Mouse (Mus musculus) CH12.LX (cell line): Measurements from ENCODE around the gene Cebpa. TPM values are rescaled to one million over a fixed set of nuclear protein-coding genes. Genes with fewer than 3 reads are reported as not detected.
A peak's percentile ranks its signal among the peaks of the same experiment; 100 is the strongest.

Experiments used
- DNase-seq: peaks from one replicate; pipeline ENCODE4 v3.0.0-alpha.2; 2013; ENCODE audit errors: extremely low read depth
- H3K27ac ChIP-seq: 2 replicates; pipeline ENCODE4 v1.5.1; 2012; ENCODE audit warnings: low read depth, mild to moderate bottlenecking, control low read depth, moderate library complexity; ENCODE audit not compliant: insufficient read depth
- H3K27me3 ChIP-seq: replicated peaks from 2 replicates; pipeline ENCODE3; 2012; ENCODE audit warnings: inconsistent platforms
- H3K36me3 ChIP-seq, 2 experiments: replicated peaks in 1 of 2; 2 replicates each; pipeline versions ENCODE3 to v1.6.1; 2012; ENCODE audit warnings: inconsistent platforms in 1 of 2, low read length in 1 of 2, mild to moderate bottlenecking in 1 of 2, mixed read lengths in 1 of 2, moderate library complexity in 1 of 2; ENCODE audit not compliant: control insufficient read depth in 1 of 2, insufficient read depth in 1 of 2
- H3K4me1 ChIP-seq, 2 experiments: 2 replicates each; pipeline ENCODE4 v1.6.1; 2012; ENCODE audit warnings: inconsistent platforms in 1 of 2, moderate library complexity in 1 of 2; ENCODE audit not compliant: insufficient read depth in 2 of 2, control insufficient read depth in 1 of 2
- H3K4me2 ChIP-seq: 2 replicates; pipeline ENCODE4 v1.6.1; 2012; ENCODE audit warnings: low read depth, mild to moderate bottlenecking, control low read depth; ENCODE audit not compliant: poor library complexity, insufficient read depth, severe bottlenecking
- H3K4me3 ChIP-seq, 3 experiments: fragments of 150-350 bp in 1 of 3; sonication (generic) in 1 of 3; replicated peaks in 1 of 3; 2 replicates each; pipeline versions ENCODE3 to v1.5.1; 2011 to 2012; ENCODE audit warnings: low read depth in 2 of 3, low read length in 2 of 3, mild to moderate bottlenecking in 2 of 3, moderate library complexity in 2 of 3, control low read depth in 1 of 3, improper control_type of control experiment in 1 of 3, inconsistent platforms in 1 of 3, mixed read lengths in 1 of 3; ENCODE audit not compliant: poor library complexity in 1 of 3
- H3K79me2 ChIP-seq: replicated peaks from 2 replicates; pipeline ENCODE4 v1.6.1; 2012; ENCODE audit warnings: mild to moderate bottlenecking, moderate library complexity; ENCODE audit not compliant: control insufficient read depth, poor library complexity, insufficient read depth, severe bottlenecking; ENCODE audit errors: extremely low read depth
- H3K9ac ChIP-seq: 2 replicates; pipeline ENCODE4 v1.6.1; 2012; ENCODE audit warnings: low read depth, mild to moderate bottlenecking, control low read depth, moderate library complexity; ENCODE audit not compliant: insufficient read depth
- H3K9me3 ChIP-seq: replicated peaks from 2 replicates; pipeline ENCODE3; 2012; ENCODE audit warnings: low read length, inconsistent platforms, mixed read lengths
- BHLHE40 ChIP-seq: IDR thresholded peaks from 2 replicates; pipeline ENCODE4 v1.6.1; 2011; ENCODE audit warnings: mild to moderate bottlenecking, low read depth, low read length, improper control_type of control experiment
- CHD1 ChIP-seq: IDR thresholded peaks from 2 replicates; pipeline ENCODE4 v1.6.1; 2012; ENCODE audit warnings: low read depth, low read length, improper control_type of control experiment, inconsistent platforms
- E2F4 ChIP-seq: IDR thresholded peaks from 2 replicates; pipeline ENCODE4 v1.6.1; 2011; ENCODE audit warnings: low read depth, low read length, improper control_type of control experiment; ENCODE audit not compliant: insufficient replicate concordance
- ELF1 ChIP-seq: IDR thresholded peaks from 2 replicates; pipeline ENCODE4 v1.6.1; 2014; ENCODE audit warnings: low read depth, mild to moderate bottlenecking, inconsistent platforms, low read length, improper control_type of control experiment
- GABPA ChIP-seq: IDR thresholded peaks from 2 replicates; pipeline ENCODE4 v1.6.1; 2012; ENCODE audit warnings: low read depth, low read length, improper control_type of control experiment, inconsistent platforms; ENCODE audit not compliant: insufficient replicate concordance
- HCFC1 ChIP-seq: IDR thresholded peaks from 2 replicates; pipeline ENCODE4 v1.6.1; 2012; ENCODE audit warnings: low read depth, mild to moderate bottlenecking, inconsistent platforms, low read length, improper control_type of control experiment
- JUND ChIP-seq: conservative IDR thresholded peaks from 2 replicates; pipeline ENCODE4 v1.6.1; 2011; ENCODE audit warnings: low read depth, low read length, improper control_type of control experiment
- MAZ ChIP-seq: IDR thresholded peaks from 2 replicates; pipeline ENCODE4 v1.6.1; 2012; ENCODE audit warnings: low read depth, mild to moderate bottlenecking, inconsistent platforms, low read length, improper control_type of control experiment, moderate library complexity
- MYC ChIP-seq: IDR thresholded peaks from 2 replicates; pipeline ENCODE4 v1.6.1; 2011; ENCODE audit warnings: low read depth, mild to moderate bottlenecking, improper control_type of control experiment, low read length
- NELFE ChIP-seq: IDR thresholded peaks from 2 replicates; pipeline ENCODE4 v1.6.1; 2011; ENCODE audit warnings: low read depth, low read length, improper control_type of control experiment
- PAX5 ChIP-seq: IDR thresholded peaks from 2 replicates; pipeline ENCODE4 v1.6.1; 2012; ENCODE audit warnings: low read length, inconsistent platforms, mixed read lengths
- POLR2A ChIP-seq: IDR thresholded peaks from 2 replicates; pipeline ENCODE4 v1.6.1; 2011; ENCODE audit warnings: low read depth, mild to moderate bottlenecking, improper control_type of control experiment, low read length
- TCF12 ChIP-seq: IDR thresholded peaks from 2 replicates; pipeline ENCODE4 v1.6.1; 2014; ENCODE audit warnings: low read depth, mild to moderate bottlenecking, inconsistent platforms, low read length, improper control_type of control experiment
- USF1 ChIP-seq: IDR thresholded peaks from 2 replicates; pipeline ENCODE4 v1.6.1; 2014; ENCODE audit warnings: low read depth, mild to moderate bottlenecking, inconsistent platforms, low read length, improper control_type of control experiment
- USF2 ChIP-seq: conservative IDR thresholded peaks from 2 replicates; pipeline ENCODE4 v1.6.1; 2011; ENCODE audit warnings: low read depth, low read length, improper control_type of control experiment
- ZKSCAN1 ChIP-seq: IDR thresholded peaks from 2 replicates; pipeline ENCODE4 v1.6.1; 2012; ENCODE audit warnings: low read depth, inconsistent platforms, low read length, improper control_type of control experiment, borderline replicate concordance
- ZMIZ1 ChIP-seq: IDR thresholded peaks from 2 replicates; pipeline ENCODE4 v1.6.1; 2012; ENCODE audit warnings: low read depth, mild to moderate bottlenecking, inconsistent platforms, low read length, improper control_type of control experiment
- ZNF384 ChIP-seq: IDR thresholded peaks from 2 replicates; pipeline ENCODE4 v1.6.1; 2012; ENCODE audit warnings: low read depth, low read length, improper control_type of control experiment, inconsistent platforms
- dilution Hi-C: fragments of 300-500 bp; cut with MboI; formaldehyde crosslinking; loops from 2 replicates; pipeline ENCODE4 v1.14.3; 2020; ENCODE audit warnings: low sequenced_read_pairs; ENCODE audit not compliant: extremely low pct_unique_long_range_greater_than_20kb, extremely low pct_ligation_motif_present
- in situ Hi-C: fragments of 300-500 bp; cut with MboI; formaldehyde crosslinking; loops from 3 replicates; pipeline ENCODE4 v1.14.3; 2019; ENCODE audit warnings: low sequenced_read_pairs, low pct_ligation_motif_present, low pct_unique_long_range_greater_than_20kb, mixed read lengths
- polyA plus RNA-seq: library from polyadenylated mRNA; unstranded; fragments of >175 nt; gene quantifications from 2 replicates; pipeline ENCODE4 v1.2.1, GENCODE M21; 2012; ENCODE audit warnings: low read depth; ENCODE audit not compliant: insufficient read length
- total RNA-seq, 2 experiments: library from RNA; depleted of rRNA; stranded (reverse); fragments of 300-350 nt in 1 of 2; fragments of >200 nt in 1 of 2; gene quantifications; 2 replicates each; pipeline ENCODE4 v1.2.3; 2012 to 2014

Cebpa gene
- total and polyA plus RNA-seq, 3 experiments: not detected

- no peak for DNase-seq
- H3K4me2 ChIP-seq: peak overlapping the region; percentile 12; the same call in 1 of the 2 replicates
- dilution Hi-C loops: no loop called here
- no peak overlapping the region for H3K27ac ChIP-seq
- in situ Hi-C loops: no loop called here
- peaks cover 8 to 28% of the 10 kb centered on the region in 2 experiments for H3K4me1 ChIP-seq
- no peak overlapping the region for H3K9ac ChIP-seq
- no peak overlapping the region for H3K4me3 ChIP-seq
- H3K27me3 ChIP-seq: no peaks in the 10 kb centered on the region
- H3K36me3 ChIP-seq: no peaks in the 10 kb centered on the region
- peaks cover 14% of the 10 kb centered on the region for H3K9me3 ChIP-seq
- no peaks in the 10 kb centered on the region for H3K79me2 ChIP-seq
- TF ChIP-seq ZMIZ1: no peak
- TF ChIP-seq PAX5: no peak
- TF ChIP-seq ZNF384: no peak
- no peak for TF ChIP-seq JUND
- TF ChIP-seq USF1: no peak
- TF ChIP-seq CHD1: no peak
- TF ChIP-seq ELF1: peak; percentile 63
- no peak for TF ChIP-seq MYC
- no peak for TF ChIP-seq GABPA
- no peak for TF ChIP-seq HCFC1
- peak; percentile 45; the same call in 1 of the 2 replicates for TF ChIP-seq POLR2A
- TF ChIP-seq BHLHE40: peak; percentile 69
- no peak for TF ChIP-seq USF2
These were observed 37.7 kb downstream of the Cebpa start for GRCm38 (mm10) chr7:35156561-35157477.

GRCm38 (mm10) chr7:35157512-35157911 lies 38.4 kb downstream of the Cebpa start:
- TF ChIP-seq ZKSCAN1 (no peak), TCF12 (no peak), NELFE (no peak), MAZ (no peak), E2F4 (no peak)
- dilution Hi-C loops: no loop called here
- H3K4me2 ChIP-seq: no peak overlapping the region
- peaks cover 2% of the 10 kb centered on the region for H3K27me3 ChIP-seq
- H3K9me3 ChIP-seq: peaks cover 14% of the 10 kb centered on the region
- H3K36me3 ChIP-seq: no peaks in the 10 kb centered on the region
- in situ Hi-C loops: no loop called here
- peaks cover 8 to 26% of the 10 kb centered on the region in 2 experiments for H3K4me1 ChIP-seq
- H3K79me2 ChIP-seq: no peaks in the 10 kb centered on the region
- no peak overlapping the region for H3K27ac ChIP-seq
- no peak for DNase-seq
- no peak overlapping the region for H3K4me3 ChIP-seq
- H3K9ac ChIP-seq: no peak overlapping the region
